Mouse (Mus musculus) bone marrow, adult 2 months (tissue): ENCODE data around the gene Pxmp4. TPM values are rescaled to one million over a fixed set of nuclear protein-coding genes. Genes with fewer than 3 reads are reported as not detected.

Source experiments
- H3K27ac ChIP-seq: fragments of 200-500 bp; 2 replicates; pipeline ENCODE4 v1.5.1; 2012; ENCODE audit warnings: low read depth, mild to moderate bottlenecking, control low read depth, inconsistent platforms, low read length; ENCODE audit not compliant: control insufficient read depth, poor library complexity, insufficient read depth
- H3K4me1 ChIP-seq: fragments of 200-500 bp; 2 replicates; pipeline ENCODE4 v1.6.1; 2011; ENCODE audit warnings: low read length; ENCODE audit not compliant: control insufficient read depth, insufficient read depth
- H3K4me3 ChIP-seq: fragments of 200-500 bp; replicated peaks from 2 replicates; pipeline ENCODE3; 2011; ENCODE audit warnings: mild to moderate bottlenecking, low read depth, low read length, control low read depth; ENCODE audit not compliant: control insufficient read depth
- CTCF ChIP-seq: fragments of 200-500 bp; IDR thresholded peaks from 2 replicates; pipeline ENCODE4 v1.5.1; 2011; ENCODE audit warnings: low read length, control low read depth; ENCODE audit not compliant: control insufficient read depth, insufficient read depth
- POLR2A ChIP-seq: fragments of 200-500 bp; IDR thresholded peaks from 2 replicates; pipeline ENCODE4 v1.6.1; 2011; ENCODE audit warnings: low read depth, mild to moderate bottlenecking, control low read depth, low read length, borderline replicate concordance; ENCODE audit not compliant: control insufficient read depth
- WGBS: fragments of 180-500 bp; shearing (Covaris S2); methylation state at CpG from one replicate; pipeline ENCODE4 v1.1.7; 2018; 5-methylcytosine and 5-hydroxymethylcytosine counted together
- polyA plus RNA-seq: library from polyadenylated mRNA; stranded (reverse); fragments of >200 nt; gene quantifications from 2 replicates; pipeline ENCODE4 v1.2.4, GENCODE M21; 2011; ENCODE audit warnings: low replicate concordance; ENCODE audit not compliant: missing spikeins, insufficient read depth, insufficient read length

Pxmp4 gene
- polyA plus RNA-seq, 1 experiment = 11.3 TPM

DNA sequence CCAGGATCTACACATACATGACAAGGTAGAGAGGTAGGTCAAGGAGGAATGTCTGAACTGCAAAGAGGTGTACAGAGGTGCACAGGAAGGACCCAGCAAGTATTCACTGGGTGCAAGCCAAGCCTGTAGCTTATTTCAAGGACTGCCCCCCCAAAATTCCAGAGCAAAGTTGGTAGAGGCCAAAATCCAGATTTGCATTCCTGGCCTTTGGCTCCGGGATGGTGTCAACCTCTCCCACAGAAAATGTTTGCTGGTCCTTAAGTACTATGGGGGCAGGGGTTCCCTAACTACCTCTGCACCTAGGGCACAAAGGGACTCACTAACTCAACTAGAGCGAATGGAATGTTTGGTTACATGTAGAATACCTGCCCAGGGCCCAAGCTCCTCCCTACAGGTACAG lies 35.7 kb downstream of the Pxmp4 start:
- Histone ChIP-seq H3K4me3 (no peak overlapping the region), H3K4me1 (peaks cover 1% of the 10 kb centered on the region; the same call in 1 of the 2 replicates), H3K27ac (no peak overlapping the region)
- WGBS = 95% methylated on average over 2 of the region's 2 CpGs
- TF ChIP-seq POLR2A (no peak), CTCF (no peak)

DNA sequence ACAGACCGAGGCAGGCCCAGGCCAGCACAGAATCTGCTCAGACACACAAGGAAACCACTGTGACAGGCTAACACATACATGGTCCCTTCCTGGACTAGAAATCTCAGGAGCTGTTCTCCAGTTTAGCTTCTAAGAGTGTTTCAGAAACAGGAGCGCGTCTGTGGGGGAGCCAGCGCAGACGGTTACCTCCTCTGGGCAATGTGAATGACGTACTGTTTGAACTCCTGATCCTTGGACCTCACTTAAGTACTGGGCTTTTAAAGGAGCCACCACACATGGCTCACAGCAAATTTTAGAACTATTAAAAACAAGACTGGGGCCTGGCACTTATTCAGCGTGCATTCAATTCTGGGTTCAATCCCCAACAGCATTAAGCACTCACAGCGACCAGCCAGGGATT lies 36.9 kb downstream of the Pxmp4 start:
- TF ChIP-seq POLR2A (no peak), CTCF (no peak)
- 86% methylated on average over 8 of the region's 8 CpGs for WGBS
- H3K27ac ChIP-seq = no peak overlapping the region
- no peak overlapping the region for H3K4me3 ChIP-seq
- H3K4me1 ChIP-seq = peaks cover 1% of the 10 kb centered on the region; the same call in 1 of the 2 replicates

DNA sequence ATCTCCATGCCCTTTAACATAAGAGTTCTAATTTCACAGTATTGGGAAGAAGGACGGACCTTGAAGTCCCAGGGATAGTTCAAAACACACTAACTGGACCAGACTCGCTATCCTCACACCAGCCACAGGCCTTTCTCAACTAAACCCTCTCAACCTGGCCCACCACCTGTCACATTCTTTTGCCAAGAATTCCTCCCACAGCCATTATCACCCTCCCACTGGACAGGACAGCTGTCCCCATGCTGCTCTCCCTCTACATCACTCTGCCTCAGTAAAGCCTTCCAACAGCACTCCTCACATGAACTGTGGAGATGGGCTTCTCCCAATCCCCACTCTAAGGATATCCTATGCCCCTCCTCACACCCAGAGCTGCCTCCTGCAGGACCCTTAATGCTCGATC lies 37.9 kb downstream of the Pxmp4 start:
- no peaks in the 10 kb centered on the region for H3K4me1 ChIP-seq
- H3K4me3 ChIP-seq = no peak overlapping the region
- no peak overlapping the region for H3K27ac ChIP-seq
- TF ChIP-seq POLR2A = no peak
- no peak for TF ChIP-seq CTCF
- WGBS = 88% methylated on average over 3 of the region's 3 CpGs

DNA sequence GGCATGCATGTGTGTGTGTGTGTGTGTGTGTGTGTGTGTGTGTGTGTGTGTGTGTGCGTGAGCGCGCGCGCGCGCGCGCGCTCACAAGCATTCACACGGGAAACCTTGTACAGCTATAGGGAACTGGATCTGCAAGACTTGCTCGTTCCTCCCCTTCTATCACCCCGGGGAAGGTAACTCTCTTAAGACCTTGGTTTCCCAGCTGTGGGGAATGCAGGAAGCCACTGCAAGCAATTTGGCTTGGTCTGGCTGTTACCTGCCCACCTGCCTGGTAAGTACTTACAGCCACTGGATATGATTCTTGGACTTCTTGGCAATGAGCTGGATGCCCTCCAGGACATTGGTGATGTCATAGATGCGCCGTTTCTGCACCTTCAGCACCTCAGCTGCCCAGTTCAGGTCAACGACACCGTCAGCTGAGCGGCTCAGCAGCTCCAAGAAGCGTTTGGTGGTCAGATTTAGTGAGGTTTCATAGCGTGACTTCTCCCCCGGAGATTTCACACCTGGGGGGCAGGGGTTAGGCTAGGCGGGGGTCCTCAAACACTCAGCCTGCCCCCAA lies 39.8 kb downstream of the Pxmp4 start:
- Histone ChIP-seq H3K27ac (no peak overlapping the region), H3K4me1 (no peaks in the 10 kb centered on the region), H3K4me3 (no peak overlapping the region)
- 92% methylated on average over 18 of the region's 22 CpGs for WGBS
- TF ChIP-seq POLR2A (no peak), CTCF (no peak)

DNA sequence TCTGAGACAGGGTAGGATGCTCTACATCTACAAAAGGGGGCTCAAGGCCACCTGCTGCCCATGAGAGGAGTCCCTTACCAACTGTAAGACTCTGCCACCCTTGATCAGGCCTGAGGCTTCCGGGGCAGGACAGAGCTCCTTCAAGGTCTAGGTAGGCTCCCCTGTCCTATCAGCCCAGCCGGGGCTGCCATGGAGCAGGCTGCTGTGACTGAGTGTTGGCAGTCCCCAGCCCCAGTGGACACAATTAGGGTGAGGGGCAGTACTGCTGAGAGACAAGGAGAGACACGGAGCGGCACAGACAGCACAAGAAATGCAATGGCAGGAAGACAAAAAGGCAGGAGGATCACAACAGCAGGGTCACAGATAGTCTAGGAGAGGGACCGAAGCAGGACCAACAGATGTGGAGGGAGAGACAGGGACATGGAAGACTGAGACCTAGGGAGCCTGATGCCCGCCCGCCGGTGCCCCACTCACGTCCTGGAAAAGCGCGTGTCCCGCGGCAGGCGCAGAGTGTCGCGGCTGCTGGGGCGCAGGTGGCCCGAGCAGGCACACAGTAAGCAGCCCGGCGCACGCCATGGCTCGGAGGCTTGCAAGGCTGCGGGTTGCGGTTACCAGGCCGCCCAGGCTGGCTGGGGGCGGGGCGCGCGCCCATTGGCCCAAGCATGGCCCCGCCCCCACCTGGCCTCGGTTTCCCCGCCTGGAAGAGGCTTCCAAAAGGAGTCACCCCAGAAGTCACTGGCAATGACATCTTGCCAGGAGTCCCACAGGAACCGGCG lies 45.1 kb downstream of the Pxmp4 start, which contains the start of gene Necab3:
Gene Necab3, minus strand, starts transcription at position 627 of the 776 bp plus-strand sequence.
- H3K4me3 ChIP-seq = no peak within 1 kb of the TSS
- TF ChIP-seq POLR2A (peak; percentile 26; the same call in 1 of the 2 replicates), CTCF (no peak)
- H3K4me1 ChIP-seq = no peaks in the 10 kb centered on the region
- WGBS = 5% methylated on average over 34 of the region's 34 CpGs
- H3K27ac ChIP-seq = no peak within 1 kb of the TSS

DNA sequence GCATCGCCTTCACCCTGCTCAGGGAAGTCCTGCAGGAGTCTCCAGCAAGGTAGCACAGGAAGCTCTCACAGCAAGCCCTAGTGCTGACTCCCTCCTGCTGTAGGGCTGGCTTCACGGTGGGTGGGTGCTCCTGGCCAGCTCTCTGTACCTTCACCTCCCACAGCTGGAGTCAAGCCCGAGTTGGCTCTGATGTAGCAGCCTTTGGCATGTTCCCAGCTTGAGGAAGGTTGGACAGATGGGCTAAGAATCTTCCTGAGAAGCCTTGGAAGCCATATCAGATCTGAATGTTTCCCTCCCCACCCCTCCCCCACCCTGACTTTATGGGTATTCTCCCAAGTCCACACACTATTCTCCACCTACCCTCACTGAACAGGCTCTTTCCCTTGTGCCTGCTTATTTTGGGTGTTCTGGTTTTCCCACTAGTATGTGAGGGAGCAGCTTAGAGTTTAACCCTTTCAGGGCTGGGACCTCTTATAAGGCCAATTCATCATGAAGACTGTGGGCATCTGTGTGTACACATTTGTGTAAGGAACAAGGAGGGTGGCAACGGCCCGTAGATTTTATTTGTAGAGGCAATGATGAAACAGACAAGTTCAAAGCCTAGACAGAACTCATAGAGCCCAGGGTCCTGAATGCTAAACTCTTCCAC lies 46.2 kb downstream of the Pxmp4 start:
- TF ChIP-seq CTCF (no peak), POLR2A (no peak)
- WGBS = 66% methylated on average over 5 of the region's 5 CpGs

DNA sequence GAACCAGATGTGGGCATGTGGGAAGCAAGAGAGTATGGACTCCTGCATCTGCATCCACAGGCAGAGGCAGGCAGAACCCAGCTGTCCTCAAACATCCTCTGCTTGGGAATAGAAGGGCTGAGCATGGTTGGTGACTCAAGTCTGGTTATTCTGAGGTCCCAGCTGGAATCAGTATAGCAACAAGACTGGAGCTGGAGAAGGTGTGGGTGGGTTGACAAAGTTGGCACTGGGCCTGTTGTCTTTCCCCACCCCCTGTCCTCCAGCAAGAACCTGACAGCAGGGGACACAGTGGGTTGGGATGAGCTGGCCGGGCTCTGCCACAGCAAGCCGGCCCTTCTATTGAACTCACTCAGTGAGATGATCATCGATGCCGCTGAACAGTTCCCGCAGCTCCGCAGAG lies 48.3 kb downstream of the Pxmp4 start:
- Histone ChIP-seq H3K4me3 (no peak overlapping the region), H3K27ac (no peak overlapping the region), H3K4me1 (peaks cover 2% of the 10 kb centered on the region; the same call in 1 of the 2 replicates)
- WGBS = 91% methylated on average over 6 of the region's 6 CpGs
- no peak for TF ChIP-seq CTCF
- TF ChIP-seq POLR2A = no peak

More for the DNA sequence above, 46.2 kb downstream of the Pxmp4 start:
- no peak overlapping the region for H3K4me3 ChIP-seq
- 0 out of 2 replicates have a peak, but pooled peaks cover 1% of the 10 kb centered on the region for H3K4me1 ChIP-seq
- no peak overlapping the region for H3K27ac ChIP-seq

DNA sequence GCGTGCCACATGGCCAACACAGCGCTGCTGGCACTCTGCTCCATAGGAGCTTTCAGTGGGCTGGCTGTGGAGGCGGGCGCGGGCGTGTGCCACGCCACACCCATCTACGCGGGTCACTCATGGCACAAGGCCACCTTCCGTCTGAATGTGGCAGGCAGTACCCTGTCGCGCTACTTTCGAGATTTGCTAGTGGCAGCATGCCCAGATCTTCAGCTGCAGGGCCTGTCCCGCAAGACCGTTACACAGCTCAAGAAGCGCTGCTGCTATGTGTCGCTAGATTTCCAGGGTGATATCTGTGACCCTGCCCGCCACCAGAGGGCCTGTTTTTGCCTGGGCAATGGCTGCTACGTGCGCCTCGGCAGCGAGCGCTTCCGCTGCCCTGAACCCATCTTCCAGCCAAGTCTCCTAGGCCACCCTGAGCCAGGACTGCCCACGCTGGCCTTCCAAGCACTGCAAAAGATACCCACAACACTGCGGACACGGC lies 51.0 kb downstream of the Pxmp4 start:
- 18% methylated on average over 27 of the region's 27 CpGs for WGBS
- TF ChIP-seq CTCF (peak; percentile 78), POLR2A (peak; percentile 32; the same call in 1 of the 2 replicates)
- Histone ChIP-seq H3K4me3 (peak overlapping the region; percentile 41), H3K4me1 (peaks cover 2% of the 10 kb centered on the region; the same call in 1 of the 2 replicates), H3K27ac (no peak overlapping the region; the same call in 1 of the 2 replicates)
